Mouse (Mus musculus) small intestine, adult 10 weeks (tissue): ENCODE results near the gene Tifa. TPM values are rescaled to one million over a fixed set of nuclear protein-coding genes. Genes with fewer than 3 reads are reported as not detected.

Experiments used
- polyA plus RNA-seq: library from polyadenylated mRNA; stranded (reverse); fragments of 350-450 nt; fragmentation: Illumina TruSeq; extraction: RNeasy Lipid Tissue Mini Kit (QIAGEN cat#74804); gene quantifications from one replicate; pipeline ENCODE4 v1.2.3, GENCODE M21; 2014; ENCODE audit warnings: low replicate concordance

The Tifa gene
- polyA plus RNA-seq: 49.7 TPM

DNA sequence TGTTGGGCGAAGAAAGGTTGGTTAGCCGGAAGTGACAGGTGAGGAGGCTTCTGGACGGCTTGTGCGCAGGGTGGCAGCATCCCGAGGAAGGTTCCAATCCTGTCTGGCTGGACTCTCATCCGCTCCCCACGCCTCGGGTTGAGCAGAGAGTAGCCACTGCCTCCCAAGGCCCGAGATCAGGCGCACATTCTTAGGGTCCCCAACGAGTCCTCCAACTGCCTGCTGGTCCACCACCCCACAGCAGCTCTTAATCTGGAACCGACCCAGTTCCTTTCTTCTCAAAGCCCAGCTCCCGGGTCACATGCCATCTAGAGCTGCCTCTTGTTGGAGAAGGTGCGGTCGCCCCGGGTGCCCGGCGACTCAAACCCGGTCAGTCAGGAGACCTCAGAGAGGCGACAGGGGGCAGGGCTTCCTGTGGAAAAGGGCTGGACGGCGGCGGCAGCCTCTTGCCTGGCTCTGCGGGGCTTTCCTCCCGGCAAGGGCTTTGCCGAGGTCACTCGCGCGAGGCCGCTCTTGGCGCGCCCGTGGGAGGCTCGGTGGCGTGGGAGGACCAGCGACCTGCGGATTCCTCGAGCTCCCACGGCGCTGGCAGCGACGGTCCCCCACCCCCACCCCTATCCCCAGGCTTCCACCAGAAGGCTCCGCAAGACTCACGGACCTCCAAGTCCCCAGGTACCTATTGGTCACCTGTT, at the start of gene Tifa:
Gene Tifa, plus strand, starts transcription at position 306 of the 692 bp plus-strand sequence.

DNA sequence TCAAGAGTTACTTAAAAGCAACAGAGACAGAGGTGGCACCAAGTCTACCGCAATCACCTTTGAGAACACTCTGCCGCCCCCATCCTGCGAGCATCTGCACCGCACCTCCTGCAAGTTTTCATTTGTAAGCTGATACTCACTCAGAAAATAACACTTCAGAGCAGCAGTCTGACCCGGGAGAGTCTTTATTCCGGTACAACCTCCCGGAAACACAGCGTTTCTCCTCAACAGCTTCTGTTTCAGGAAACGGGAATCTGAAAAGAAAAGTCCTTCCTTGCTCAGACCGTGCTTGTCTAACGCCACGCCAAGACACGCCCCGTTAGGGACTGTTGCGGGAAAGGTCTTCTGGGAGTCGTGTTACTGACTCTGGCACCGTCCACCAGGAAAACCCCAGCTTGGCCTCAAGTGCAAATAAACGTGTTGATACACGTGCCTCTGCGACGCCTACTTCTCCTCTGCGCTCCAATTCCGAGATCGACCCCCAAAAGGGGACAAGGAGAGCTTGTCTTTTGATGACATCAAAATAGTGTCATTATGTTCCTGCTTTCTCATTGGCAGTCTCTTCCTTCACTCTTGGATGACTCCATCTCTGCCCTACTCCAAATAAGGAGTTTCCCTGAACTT, 9.5 kb upstream of the Tifa start, which contains the start of gene Alpk1:
Gene Alpk1, minus strand, starts transcription at position 507 of the 624 bp plus-strand sequence.

DNA sequence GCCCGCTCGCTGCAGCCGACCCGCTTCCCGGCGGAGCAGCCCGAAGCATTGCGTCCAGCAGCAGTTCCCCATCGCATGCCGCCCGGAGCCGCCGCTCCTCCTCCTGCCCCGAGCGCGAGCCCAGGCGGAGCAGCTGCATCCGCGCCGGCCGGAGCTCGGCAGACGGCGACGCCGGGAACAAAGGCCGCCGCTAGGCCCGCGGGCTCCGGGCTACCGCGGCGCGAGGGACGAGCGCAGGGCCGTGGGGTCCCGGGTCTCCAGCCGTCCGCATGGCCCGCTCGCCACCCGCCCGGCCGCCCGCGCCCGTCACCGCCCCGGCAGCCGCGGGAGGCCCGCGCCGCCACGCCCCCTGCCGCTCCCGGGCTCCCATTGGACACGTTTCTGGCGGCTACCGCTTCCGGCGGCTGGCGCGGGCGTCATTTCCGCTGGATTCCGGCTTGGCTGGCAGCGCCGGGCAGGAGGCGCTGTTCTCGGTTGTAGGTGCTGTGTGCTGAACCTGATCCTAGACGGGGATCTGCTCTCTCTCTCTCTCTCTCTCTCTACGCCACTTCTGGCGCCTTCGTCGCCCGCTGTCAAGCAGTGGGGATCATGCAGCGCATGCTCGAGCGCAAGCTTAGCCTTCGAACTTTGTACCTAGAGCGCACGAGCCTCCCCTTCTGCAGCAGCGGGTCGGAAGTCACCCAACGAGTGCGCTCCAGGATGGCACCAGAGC, 47.7 kb downstream of the Tifa start, which contains the start of gene Ap1ar:
Gene Ap1ar, minus strand, starts transcription at position 370 of the 712 bp plus-strand sequence.

Other genes starting within 250 kb of the Tifa start
- gene Larp7, start 236.5 kb upstream of the Tifa start, polyA plus RNA-seq: 43.0 TPM
- gene Zgrf1, start 236.3 kb upstream of the Tifa start, polyA plus RNA-seq: 2.8 TPM
- not detected for gene Neurog2, start 156.7 kb upstream of the Tifa start, polyA plus RNA-seq
- 4.0 TPM for gene Alpk1, start 9.3 kb upstream of the Tifa start, polyA plus RNA-seq
- 71.6 TPM for gene Ap1ar, start 47.7 kb downstream of the Tifa start, polyA plus RNA-seq
- gene Fam241a, start 106.5 kb downstream of the Tifa start, polyA plus RNA-seq: 41.4 TPM